Mouse (Mus musculus) left cerebral cortex, adult 18-20 months (tissue): Measurements from ENCODE around the gene Olfr279. TPM values are rescaled to one million over a fixed set of nuclear protein-coding genes. Genes with fewer than 3 reads are reported as not detected.

ENCODE experiments used
- DNase-seq, 2 experiments: peaks; one replicate each; pipeline ENCODE4 v3.0.0; 2021 to 2022; ENCODE audit warnings: low spot score in 2 of 2, mixed read lengths in 1 of 2
- microRNA-seq, 2 experiments: library from miRNA; unstranded; fragments of <30 nt; microRNA quantifications; one replicate each; pipeline ENCODE4 v1.2.0; 2021
- total RNA-seq, 2 experiments: library from RNA; stranded (reverse); gene quantifications; 2 replicates each; pipeline ENCODE4 v1.2.3; 2021

Olfr279 gene
- total RNA-seq, 2 experiments from 2014 or later, result not detected

DNA sequence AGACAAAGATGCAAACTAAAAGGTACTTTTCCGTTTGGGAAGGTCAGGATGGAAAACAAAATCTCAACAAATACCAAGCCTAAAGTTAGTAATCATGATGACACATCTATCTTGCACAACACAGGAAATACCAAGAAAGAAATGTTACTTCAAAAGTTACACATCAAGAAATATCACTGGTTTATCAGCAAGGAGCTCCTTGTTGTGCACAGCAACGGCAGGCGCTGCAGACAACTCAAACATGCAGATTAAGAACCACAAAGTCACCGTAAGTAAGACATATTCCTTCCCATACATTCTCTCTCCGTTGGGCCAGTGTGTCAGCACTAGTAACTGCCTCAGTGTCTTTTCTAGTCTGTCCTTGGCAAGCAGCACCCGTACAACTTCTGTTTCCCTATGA lies 48.9 kb downstream of the Olfr279 start:
- no peak for DNase-seq

DNA sequence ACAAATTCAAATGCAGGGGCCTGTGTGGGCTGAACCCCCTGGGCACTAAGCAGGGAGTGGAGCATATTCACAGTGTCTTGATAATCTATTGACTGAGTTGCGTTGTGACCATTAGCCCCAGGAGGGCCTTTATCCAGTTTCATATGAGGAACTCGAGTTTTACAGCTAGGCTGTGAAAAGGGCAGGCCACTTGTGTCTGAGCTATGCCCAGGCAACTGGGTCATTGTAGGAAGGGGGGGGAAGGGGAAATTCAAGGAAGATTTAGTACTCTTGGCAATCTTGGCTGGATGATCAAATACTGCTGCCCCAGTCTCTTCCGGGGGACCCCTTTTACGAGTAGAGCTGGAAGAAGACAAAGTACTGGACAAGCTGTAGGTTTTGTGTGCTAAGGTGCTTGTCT lies 51.1 kb downstream of the Olfr279 start:
- DNase-seq, result no peak

DNA sequence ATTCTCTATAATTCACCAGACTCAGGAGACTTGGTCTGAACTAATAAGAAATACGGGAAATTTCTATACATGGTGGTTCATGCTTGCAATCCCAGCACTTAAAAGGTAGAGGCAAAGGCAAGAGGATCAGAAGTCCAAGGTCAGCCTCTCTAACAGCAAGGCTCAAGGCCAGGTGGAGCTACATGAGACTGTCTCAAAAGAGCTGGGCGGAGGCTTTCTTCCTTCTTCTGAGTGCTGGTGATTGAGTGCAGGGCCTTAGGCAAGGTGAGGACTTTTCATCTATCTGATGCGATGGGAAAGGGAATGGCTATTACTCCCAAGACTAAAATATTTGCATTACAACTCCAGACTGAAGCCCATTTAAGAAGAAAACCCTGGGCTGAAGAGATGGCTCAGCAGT lies 52.9 kb downstream of the Olfr279 start:
- DNase-seq, result no peak

- no peak for DNase-seq
These were observed 54.6 kb downstream of the Olfr279 start for GRCm38 (mm10) chr15:98546843-98547242.

Small RNA genes lying within 50 kb of the gene (microRNA-seq; reads per million reads assigned to microRNA genes)
- gene Mir1291, result 1.7 to 12.5 reads per million in 2 experiments

Other genes starting within 250 kb of the Olfr279 start
- not detected for gene H1fnt, start 235.1 kb upstream of the Olfr279 start, total RNA-seq
- 1 to 10 TPM; 6.6 to 7.1 TPM for gene Zfp641, start 196.2 kb upstream of the Olfr279 start, total RNA-seq
- not detected for gene Olfr285, start 175.0 kb upstream of the Olfr279 start, total RNA-seq
- not detected for gene Olfr284, start 151.4 kb upstream of the Olfr279 start, total RNA-seq
- gene Olfr283, start 111.5 kb upstream of the Olfr279 start, total RNA-seq, result not detected
- not detected for gene Olfr282, start 61.2 kb upstream of the Olfr279 start, total RNA-seq
- gene Olfr281, start 39.8 kb upstream of the Olfr279 start, total RNA-seq, result not detected
- gene OR5BS1P, start 22.5 kb upstream of the Olfr279 start, total RNA-seq, result not detected
- not detected for gene Lalba, start 9.7 kb upstream of the Olfr279 start, total RNA-seq
- 10 to 100 TPM; 58.2 to 59.7 TPM for gene Kansl2, start 41.9 kb downstream of the Olfr279 start, total RNA-seq
- 10 to 100 TPM; 40.4 to 46.0 TPM for gene Ccnt1, start 78.5 kb downstream of the Olfr279 start, total RNA-seq
- not detected for gene 4930415O20Rik, start 78.6 kb downstream of the Olfr279 start, total RNA-seq
- gene Adcy6, start 117.7 kb downstream of the Olfr279 start, total RNA-seq, result 10 to 100 TPM; 45.8 to 49.7 TPM
- gene Cacnb3, start 138.4 kb downstream of the Olfr279 start, total RNA-seq, result 100 to 1,000 TPM; 267 to 278 TPM
- 10 to 100 TPM; 86.9 to 90.6 TPM for gene Ddx23, start 170.5 kb downstream of the Olfr279 start, total RNA-seq
- gene Rnd1, start 185.1 kb downstream of the Olfr279 start, total RNA-seq, result 10 to 100 TPM; 24.4 to 30.7 TPM
- 10 to 100 TPM in 1 of 2 experiments, 1 to 10 TPM in 1; 9.5 to 10.5 TPM for gene Ccdc65, start 215.8 kb downstream of the Olfr279 start, total RNA-seq
- gene Fkbp11, start 235.8 kb downstream of the Olfr279 start, total RNA-seq, result 1 to 10 TPM; 1.9 to 2.6 TPM